Mouse (Mus musculus): ENCODE measurements around the gene Slit3.

Slit3 gene

GRCm38 (mm10) chr11:35598732-35599131 lies 477.7 kb downstream of the Slit3 start:
- Histone ChIP-seq H3K4me1 (replicated peaks; ENCODE audit: low read depth, low read length) (0 out of 2 replicates have a peak, but pooled peaks cover 4% of the 10 kb centered on the region), H3K4me3 (replicated peaks; ENCODE audit: low read length) (no peak overlapping the region), H3K36me3 (ENCODE audit: insufficient read depth, low read length) (no peaks in the 10 kb centered on the region), H3K9me3 (ENCODE audit: low read length) (no peaks in the 10 kb centered on the region), H3K27me3 (ENCODE audit: insufficient read depth, low read length) (no peaks in the 10 kb centered on the region)
- no peak for TF ChIP-seq CTCF (conservative IDR thresholded peaks at IDR 0.05; ENCODE audit: low read length)
- TF ChIP-seq POU5F1 (IDR thresholded peaks at IDR 0.05; ENCODE audit: borderline replicate concordance, low read length): no peak
- no peak for TF ChIP-seq NANOG (IDR thresholded peaks at IDR 0.05; ENCODE audit: borderline replicate concordance, low read length)

- no peak overlapping the region for H3K4me3 ChIP-seq (replicated peaks; ENCODE audit: low read length)
- 0 out of 2 replicates have a peak, but pooled peaks cover under 1% of the 10 kb centered on the region for H3K4me1 ChIP-seq (replicated peaks; ENCODE audit: low read depth, low read length)
- H3K9me3 ChIP-seq (ENCODE audit: low read length): no peaks in the 10 kb centered on the region
- no peaks in the 10 kb centered on the region for H3K36me3 ChIP-seq (ENCODE audit: insufficient read depth, low read length)
- H3K27me3 ChIP-seq (ENCODE audit: insufficient read depth, low read length): no peaks in the 10 kb centered on the region
- TF ChIP-seq NANOG (IDR thresholded peaks at IDR 0.05; ENCODE audit: borderline replicate concordance, low read length) (no peak), POU5F1 (IDR thresholded peaks at IDR 0.05; ENCODE audit: borderline replicate concordance, low read length) (no peak), CTCF (conservative IDR thresholded peaks at IDR 0.05; ENCODE audit: low read length) (no peak)
These were observed 480.7 kb downstream of the Slit3 start for GRCm38 (mm10) chr11:35601652-35602240.

- H3K4me1 ChIP-seq (replicated peaks; ENCODE audit: low read depth, low read length): no peaks in the 10 kb centered on the region
- H3K4me3 ChIP-seq (replicated peaks; ENCODE audit: low read length): no peak overlapping the region
- H3K27me3 ChIP-seq (ENCODE audit: insufficient read depth, low read length): no peaks in the 10 kb centered on the region
- H3K36me3 ChIP-seq (ENCODE audit: insufficient read depth, low read length): no peaks in the 10 kb centered on the region
- TF ChIP-seq CTCF (conservative IDR thresholded peaks at IDR 0.05; ENCODE audit: low read length) (no peak), POU5F1 (IDR thresholded peaks at IDR 0.05; ENCODE audit: borderline replicate concordance, low read length) (no peak), NANOG (IDR thresholded peaks at IDR 0.05; ENCODE audit: borderline replicate concordance, low read length) (no peak)
- H3K9me3 ChIP-seq (ENCODE audit: low read length): no peaks in the 10 kb centered on the region
These were observed 481.6 kb downstream of the Slit3 start for GRCm38 (mm10) chr11:35602586-35602985.

- TF ChIP-seq POU5F1 (IDR thresholded peaks at IDR 0.05; ENCODE audit: borderline replicate concordance, low read length) (no peak), CTCF (conservative IDR thresholded peaks at IDR 0.05; ENCODE audit: low read length) (no peak; the same call in 1 of the 2 replicates), NANOG (IDR thresholded peaks at IDR 0.05; ENCODE audit: borderline replicate concordance, low read length) (no peak)
- H3K4me3 ChIP-seq (replicated peaks; ENCODE audit: low read length): no peak overlapping the region
- no peaks in the 10 kb centered on the region for H3K36me3 ChIP-seq (ENCODE audit: insufficient read depth, low read length)
- no peaks in the 10 kb centered on the region for H3K9me3 ChIP-seq (ENCODE audit: low read length)
- H3K4me1 ChIP-seq (replicated peaks; ENCODE audit: low read depth, low read length): no peaks in the 10 kb centered on the region
- H3K27me3 ChIP-seq (ENCODE audit: insufficient read depth, low read length): no peaks in the 10 kb centered on the region
These were observed 482.9 kb downstream of the Slit3 start for GRCm38 (mm10) chr11:35603946-35604345.

GRCm38 (mm10) chr11:35604848-35605790 lies 484.1 kb downstream of the Slit3 start:
- no peak overlapping the region for H3K4me3 ChIP-seq (replicated peaks; ENCODE audit: low read length)
- H3K36me3 ChIP-seq (ENCODE audit: insufficient read depth, low read length): no peaks in the 10 kb centered on the region
- TF ChIP-seq POU5F1 (IDR thresholded peaks at IDR 0.05; ENCODE audit: borderline replicate concordance, low read length): no peak
- no peak for TF ChIP-seq NANOG (IDR thresholded peaks at IDR 0.05; ENCODE audit: borderline replicate concordance, low read length)
- no peak for TF ChIP-seq CTCF (conservative IDR thresholded peaks at IDR 0.05; ENCODE audit: low read length)

GRCm38 (mm10) chr11:35607191-35607590 lies 486.2 kb downstream of the Slit3 start:
- no peak overlapping the region for H3K4me3 ChIP-seq (replicated peaks; ENCODE audit: low read length)
- TF ChIP-seq NANOG (IDR thresholded peaks at IDR 0.05; ENCODE audit: borderline replicate concordance, low read length) (no peak), CTCF (conservative IDR thresholded peaks at IDR 0.05; ENCODE audit: low read length) (no peak), POU5F1 (IDR thresholded peaks at IDR 0.05; ENCODE audit: borderline replicate concordance, low read length) (no peak)

More at GRCm38 (mm10) chr11:35604848-35605790, 484.1 kb downstream of the Slit3 start:
- Histone ChIP-seq H3K9me3 (ENCODE audit: low read length) (no peaks in the 10 kb centered on the region), H3K27me3 (ENCODE audit: insufficient read depth, low read length) (no peaks in the 10 kb centered on the region), H3K4me1 (replicated peaks; ENCODE audit: low read depth, low read length) (no peaks in the 10 kb centered on the region)

GRCm38 (mm10) chr11:35608794-35609193 lies 487.8 kb downstream of the Slit3 start:
- H3K36me3 ChIP-seq (ENCODE audit: insufficient read depth, low read length): no peaks in the 10 kb centered on the region
- H3K4me1 ChIP-seq (replicated peaks; ENCODE audit: low read depth, low read length): no peaks in the 10 kb centered on the region
- peaks cover 4% of the 10 kb centered on the region; the same call in 1 of the 2 replicates for H3K27me3 ChIP-seq (ENCODE audit: insufficient read depth, low read length)
- no peak overlapping the region for H3K4me3 ChIP-seq (replicated peaks; ENCODE audit: low read length)
- H3K9me3 ChIP-seq (ENCODE audit: low read length): no peaks in the 10 kb centered on the region
- TF ChIP-seq CTCF (conservative IDR thresholded peaks at IDR 0.05; ENCODE audit: low read length): no peak
- TF ChIP-seq POU5F1 (IDR thresholded peaks at IDR 0.05; ENCODE audit: borderline replicate concordance, low read length): no peak
- TF ChIP-seq NANOG (IDR thresholded peaks at IDR 0.05; ENCODE audit: borderline replicate concordance, low read length): no peak

More at GRCm38 (mm10) chr11:35607191-35607590, 486.2 kb downstream of the Slit3 start:
- Histone ChIP-seq H3K4me1 (replicated peaks; ENCODE audit: low read depth, low read length) (no peaks in the 10 kb centered on the region), H3K9me3 (ENCODE audit: low read length) (no peaks in the 10 kb centered on the region), H3K27me3 (ENCODE audit: insufficient read depth, low read length) (peaks cover 4% of the 10 kb centered on the region; the same call in 1 of the 2 replicates), H3K36me3 (ENCODE audit: insufficient read depth, low read length) (no peaks in the 10 kb centered on the region)

GRCm38 (mm10) chr11:35612262-35612896 lies 491.4 kb downstream of the Slit3 start:
- Histone ChIP-seq H3K27me3 (ENCODE audit: insufficient read depth, low read length) (peaks cover 14% of the 10 kb centered on the region), H3K4me3 (replicated peaks; ENCODE audit: low read length) (no peak overlapping the region), H3K36me3 (ENCODE audit: insufficient read depth, low read length) (no peaks in the 10 kb centered on the region), H3K4me1 (replicated peaks; ENCODE audit: low read depth, low read length) (0 out of 2 replicates have a peak, but pooled peaks cover 3% of the 10 kb centered on the region), H3K9me3 (ENCODE audit: low read length) (no peaks in the 10 kb centered on the region)
- TF ChIP-seq NANOG (IDR thresholded peaks at IDR 0.05; ENCODE audit: borderline replicate concordance, low read length): no peak

All from E14TG2a.4 (cell line).